Mouse (Mus musculus): ENCODE measurements around the gene Nipsnap3b.

The Nipsnap3b gene

DNA sequence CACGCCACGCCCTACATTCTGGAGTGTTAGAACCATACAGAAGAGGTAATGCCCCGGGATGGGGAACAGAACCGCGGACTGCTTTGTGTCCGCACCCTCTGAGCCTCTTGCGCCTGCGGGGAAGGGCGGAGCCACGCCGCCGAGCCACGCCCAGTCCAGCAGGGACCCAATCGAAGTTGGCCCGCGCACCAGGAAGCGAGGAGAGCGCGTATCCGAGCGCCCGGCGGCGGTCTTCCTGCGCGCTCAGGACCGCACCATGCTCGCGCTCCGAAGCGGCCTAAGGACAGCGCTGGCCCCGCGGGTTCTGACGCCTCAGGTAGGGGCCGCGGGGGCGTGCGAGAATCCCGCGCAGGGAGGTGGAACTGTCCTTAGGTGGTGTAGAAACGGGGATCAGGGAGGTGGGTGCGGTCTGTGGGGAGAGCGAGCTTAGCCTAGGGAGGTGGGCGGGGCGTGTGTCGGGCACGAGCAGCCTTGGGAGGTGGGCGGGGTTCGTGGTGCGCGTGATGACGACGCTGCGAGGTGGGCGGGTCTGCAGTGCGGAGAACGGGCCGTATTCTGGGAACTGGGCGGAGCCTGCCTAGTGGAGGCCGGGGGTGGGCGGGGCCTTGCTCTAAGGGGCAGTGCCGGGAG is at the start of gene Nipsnap3b:
Nipsnap3b (plus strand) TSS at position 149 of the 630 bp plus-strand sequence.
- peak; percentile 90 for DNase-seq (ENCODE audit: low read depth)

DNA sequence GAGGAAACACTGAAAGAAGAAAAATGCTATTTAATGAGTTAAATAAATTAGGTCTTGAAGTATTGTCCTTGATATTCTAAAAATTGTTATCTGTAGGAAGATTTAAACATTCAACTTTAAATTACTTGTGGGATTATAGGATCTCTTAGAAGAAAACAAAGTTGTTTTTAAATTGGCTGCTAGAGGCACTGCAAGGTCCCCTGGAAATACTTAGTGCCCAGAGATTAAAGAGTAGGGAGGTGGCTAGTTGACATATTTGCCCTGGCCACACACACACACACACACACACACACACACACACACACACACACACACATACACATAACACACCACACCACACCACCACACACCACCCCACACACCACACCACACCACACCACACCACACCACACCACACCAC is 47.4 kb upstream of the Nipsnap3b start, which contains the start of gene Olfr270:
Olfr270 (plus strand) TSS at position 301 of the 400 bp plus-strand sequence.
- DNase-seq (ENCODE audit: low read depth): no peak

DNA sequence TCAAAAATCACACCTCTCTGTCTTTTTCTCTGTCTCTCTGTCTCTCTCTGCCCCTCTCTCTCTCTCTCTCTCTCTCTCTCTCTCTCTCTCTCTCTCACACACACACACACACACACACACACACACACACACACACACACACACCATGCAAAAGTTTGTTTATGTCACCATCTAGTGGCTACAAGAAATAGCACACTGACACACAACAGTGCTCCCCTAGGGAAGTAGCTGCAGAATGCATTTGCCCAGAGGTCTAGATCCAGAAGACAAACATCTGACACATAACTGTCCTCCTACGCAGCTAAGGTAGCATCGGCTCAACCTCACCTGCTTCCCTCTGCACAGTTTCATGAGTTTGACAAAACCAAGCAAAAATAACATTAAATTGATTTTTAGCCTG is 26.5 kb upstream of the Nipsnap3b start:
- DNase-seq (ENCODE audit: low read depth): no peak

DNA sequence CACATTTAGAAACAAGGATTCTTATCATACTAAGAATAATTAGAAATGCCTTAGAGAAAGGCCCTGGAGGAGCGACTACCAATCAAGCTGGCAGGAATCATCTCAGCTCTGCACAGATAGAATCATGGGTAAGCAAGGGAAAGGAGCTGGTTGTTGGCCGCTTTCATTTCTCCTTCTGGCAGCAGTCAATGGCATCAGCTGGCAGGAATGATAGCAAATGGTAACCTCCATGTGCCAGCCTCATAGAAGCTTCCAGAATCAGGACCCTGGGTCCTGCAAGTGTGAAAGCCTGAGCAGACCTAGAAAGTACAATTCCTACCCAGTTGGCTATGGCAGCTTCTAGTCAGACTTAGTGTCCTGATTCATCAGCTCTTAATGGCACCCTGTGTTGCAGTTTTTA is 25.4 kb upstream of the Nipsnap3b start:
- no peak for DNase-seq (ENCODE audit: low read depth)

DNA sequence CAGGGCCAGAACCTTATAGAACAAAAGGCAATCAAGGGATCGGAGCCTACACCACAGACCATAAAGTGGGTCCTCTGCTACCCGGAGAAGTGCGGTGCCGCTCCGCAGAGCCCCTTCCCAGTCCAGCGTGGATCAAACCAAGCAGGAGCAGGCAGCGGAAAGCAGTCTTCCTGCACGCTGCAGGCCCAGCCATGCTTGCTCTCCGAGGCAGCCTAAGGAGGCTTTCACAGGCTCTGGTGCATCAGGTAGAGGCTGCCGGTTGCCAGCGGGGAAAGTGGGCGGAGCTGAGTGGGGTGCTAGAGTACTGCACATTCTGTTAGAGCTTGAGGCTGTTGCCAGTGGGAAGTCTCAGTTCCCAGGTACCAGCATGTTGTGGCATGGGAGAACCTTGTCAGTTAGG is 22.4 kb upstream of the Nipsnap3b start, which contains the start of gene Nipsnap3a:
Nipsnap3a (plus strand) TSS at position 25 of the 400 bp plus-strand sequence.
- no peak for DNase-seq (ENCODE audit: low read depth)

DNA sequence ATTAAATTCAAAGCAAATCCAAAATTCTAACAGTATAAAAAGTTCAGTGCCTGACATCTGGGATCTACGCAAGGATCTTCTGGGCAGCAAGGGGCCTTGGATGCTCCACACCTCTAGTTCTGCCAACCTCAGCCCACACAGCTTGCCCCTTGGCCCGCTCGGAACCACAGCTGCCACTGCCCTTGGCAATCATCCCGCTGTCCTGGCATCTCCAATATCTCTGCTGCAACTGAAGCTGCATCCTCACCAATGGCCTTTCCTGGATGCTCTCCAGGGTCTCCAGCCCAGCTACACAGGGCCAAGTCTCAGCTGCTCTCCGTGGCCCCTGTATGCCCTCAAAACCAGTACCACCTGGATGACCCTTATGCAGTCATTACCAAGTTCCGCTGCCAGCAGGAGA is 12.2 kb upstream of the Nipsnap3b start:
- DNase-seq (ENCODE audit: low read depth): no peak

DNA sequence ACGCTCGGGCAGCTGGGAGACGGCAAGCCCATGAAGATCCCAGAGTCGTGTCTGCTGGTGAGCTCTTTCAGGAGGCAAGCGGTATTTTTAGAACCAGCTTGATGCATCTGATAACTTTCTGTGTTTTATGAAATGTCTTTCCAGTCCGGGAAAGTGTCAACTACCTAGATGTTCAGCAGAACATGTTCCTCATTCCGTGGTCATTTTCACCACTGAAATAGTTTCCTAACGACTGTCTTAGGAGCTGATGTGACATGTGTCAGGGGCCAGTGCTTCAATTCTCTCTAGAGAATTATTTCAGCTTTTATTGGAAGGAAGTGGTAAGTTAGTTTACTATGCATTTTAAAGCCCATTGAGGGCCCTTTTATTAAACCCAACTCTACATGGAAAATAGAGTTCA is 11.5 kb upstream of the Nipsnap3b start:
- DNase-seq (ENCODE audit: low read depth): no peak

DNA sequence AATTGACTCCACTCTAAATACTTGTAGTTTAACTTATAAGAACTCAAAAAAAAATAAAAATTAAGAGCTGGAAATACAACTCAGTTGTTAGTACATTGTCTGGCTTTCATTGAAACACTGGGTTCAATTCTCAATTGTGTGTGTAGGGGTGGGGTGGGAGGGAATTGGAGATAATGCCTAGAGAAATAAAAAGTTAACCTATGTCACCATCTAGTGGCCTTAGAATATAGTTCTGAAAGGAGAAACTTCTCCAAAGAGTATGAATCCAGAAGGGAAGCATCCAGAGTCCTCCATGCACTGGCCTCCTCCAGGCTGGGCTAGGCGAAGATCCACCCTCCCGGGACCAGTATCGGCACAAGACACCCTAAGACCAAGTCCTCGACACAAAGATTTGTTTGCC is 2.5 kb upstream of the Nipsnap3b start:
- DNase-seq (ENCODE audit: low read depth): no peak

DNA sequence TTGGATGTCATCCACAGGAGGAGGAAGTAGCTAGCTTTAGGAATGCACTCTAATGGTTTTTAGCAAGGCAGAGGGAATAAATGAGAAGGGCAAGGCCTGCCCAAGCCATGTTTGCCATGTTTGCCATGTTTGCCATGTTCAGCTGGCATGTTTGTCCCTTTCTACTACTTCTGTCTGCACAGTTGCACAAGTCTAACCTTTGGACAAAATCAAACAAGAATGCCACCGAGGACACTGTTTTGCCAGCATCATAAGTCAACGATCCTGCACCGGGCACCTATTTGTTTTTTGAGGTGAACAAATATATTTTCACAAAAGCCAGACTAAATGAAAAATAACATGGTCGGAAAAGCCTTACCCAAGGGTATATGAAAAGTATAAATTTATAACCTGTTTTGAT is 1.8 kb upstream of the Nipsnap3b start:
- DNase-seq (ENCODE audit: low read depth): no peak

DNA sequence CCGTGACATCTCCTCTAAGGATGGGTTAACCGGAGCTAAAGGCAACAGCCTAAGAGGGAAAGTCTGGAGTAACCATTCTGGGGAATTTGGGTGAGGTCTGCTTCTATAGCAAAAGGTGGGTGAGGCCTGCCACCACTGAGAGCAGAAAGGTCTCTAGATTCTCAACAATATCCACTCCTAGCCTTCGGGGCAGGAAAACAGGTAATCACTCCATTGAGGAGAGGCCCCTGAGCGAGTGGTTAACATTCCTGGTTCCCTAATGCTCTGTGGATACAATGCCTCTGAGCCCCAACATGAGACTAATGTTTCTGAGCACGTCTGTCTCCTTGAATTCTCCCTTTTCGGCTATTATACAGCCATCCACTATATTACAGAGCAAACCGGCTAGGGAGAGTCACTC is 2.7 kb downstream of the Nipsnap3b start:
- no peak for DNase-seq (ENCODE audit: low read depth)

DNA sequence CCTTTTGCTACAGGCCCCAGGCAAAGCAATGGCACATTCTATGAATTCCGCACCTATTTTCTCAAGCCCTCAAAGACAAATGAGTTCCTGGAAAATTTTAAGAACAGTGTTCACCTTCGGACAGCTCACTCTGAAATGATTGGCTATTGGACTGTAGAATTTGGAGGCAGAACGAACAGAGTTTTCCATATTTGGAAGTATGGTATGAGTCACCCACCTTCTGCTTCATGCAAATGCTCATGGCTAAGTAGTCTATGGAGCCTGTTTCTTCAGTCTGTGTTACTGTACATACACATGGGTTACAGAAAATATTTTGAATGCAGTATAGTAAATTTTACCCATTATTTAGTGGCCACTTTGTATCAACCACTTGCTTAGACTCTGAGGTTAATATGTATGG is 3.3 kb downstream of the Nipsnap3b start:
- DNase-seq (ENCODE audit: low read depth): no peak

DNA sequence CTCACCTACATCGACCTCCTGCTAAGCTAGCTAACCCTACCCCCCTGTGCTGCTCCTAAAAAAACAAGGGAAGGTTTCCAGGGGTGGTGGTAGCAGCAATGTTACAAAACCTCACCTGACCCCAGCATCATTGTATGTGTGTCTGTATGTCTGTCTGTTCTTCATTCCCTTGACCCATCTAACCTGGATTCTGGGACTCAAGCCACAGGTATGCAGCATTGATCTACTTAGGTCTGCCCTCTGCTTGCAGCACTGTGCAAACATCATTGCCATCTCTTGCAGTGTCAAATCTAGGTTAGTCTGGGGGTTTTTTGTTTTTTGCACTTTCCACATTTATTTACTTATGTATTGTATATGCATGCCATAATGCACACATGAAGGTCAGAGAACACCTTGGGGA is 6.7 kb downstream of the Nipsnap3b start:
- no peak for DNase-seq (ENCODE audit: low read depth)

DNA sequence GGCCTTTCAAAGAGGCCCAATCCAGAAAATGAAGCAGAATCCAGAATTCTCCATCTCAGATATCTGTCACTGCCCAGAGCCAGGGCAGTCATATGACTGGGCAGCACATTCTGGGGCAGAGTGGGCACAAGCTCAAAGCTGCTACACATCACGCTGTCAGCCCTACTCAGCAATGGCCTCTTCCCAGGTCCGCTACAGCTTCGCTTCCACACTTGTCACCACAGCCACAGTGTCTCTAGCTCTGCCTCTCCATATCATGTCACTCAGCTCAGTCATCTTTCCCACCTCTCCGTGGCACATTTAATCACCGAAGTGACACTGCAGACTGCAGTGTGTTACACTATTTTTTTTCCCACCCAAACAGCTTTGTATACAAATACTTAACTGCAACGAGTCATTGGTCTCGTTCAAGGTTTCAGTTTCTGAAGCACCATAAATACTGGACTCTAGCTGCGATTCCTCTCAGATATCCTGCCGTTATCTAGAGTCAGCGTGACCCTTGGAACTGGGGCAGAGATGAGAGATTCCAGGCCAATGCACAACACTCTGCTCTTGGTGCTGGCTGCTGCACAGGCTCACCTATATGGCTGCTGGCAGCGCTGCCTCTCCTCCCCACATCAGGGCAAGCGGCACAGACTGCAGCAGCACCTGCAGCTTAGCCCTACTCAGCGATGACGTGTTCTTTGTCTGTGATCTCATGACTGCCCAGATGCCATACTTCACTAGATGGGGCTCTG is 11.7 kb downstream of the Nipsnap3b start:
- DNase-seq (ENCODE audit: low read depth): no peak

DNA sequence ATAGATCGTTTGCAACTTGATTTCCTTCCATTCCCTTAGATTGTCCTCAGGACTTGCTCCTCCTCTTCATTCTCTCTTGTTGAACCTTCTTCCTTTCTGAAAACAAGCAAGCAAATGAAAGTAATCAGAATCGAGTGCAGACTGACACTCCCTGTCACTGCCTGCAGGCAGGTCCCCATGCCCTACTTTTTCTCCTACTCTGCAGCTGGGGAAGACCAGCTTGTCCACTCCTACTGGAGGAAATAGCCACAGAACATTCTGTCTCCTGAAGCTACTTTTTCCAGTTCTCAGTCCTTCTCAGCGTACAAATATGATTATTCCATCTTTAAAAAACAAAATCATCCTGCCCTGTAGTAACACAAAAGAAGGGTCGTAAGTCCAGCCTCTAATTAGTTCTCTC is 12.7 kb downstream of the Nipsnap3b start:
- DNase-seq (ENCODE audit: low read depth): no peak

DNA sequence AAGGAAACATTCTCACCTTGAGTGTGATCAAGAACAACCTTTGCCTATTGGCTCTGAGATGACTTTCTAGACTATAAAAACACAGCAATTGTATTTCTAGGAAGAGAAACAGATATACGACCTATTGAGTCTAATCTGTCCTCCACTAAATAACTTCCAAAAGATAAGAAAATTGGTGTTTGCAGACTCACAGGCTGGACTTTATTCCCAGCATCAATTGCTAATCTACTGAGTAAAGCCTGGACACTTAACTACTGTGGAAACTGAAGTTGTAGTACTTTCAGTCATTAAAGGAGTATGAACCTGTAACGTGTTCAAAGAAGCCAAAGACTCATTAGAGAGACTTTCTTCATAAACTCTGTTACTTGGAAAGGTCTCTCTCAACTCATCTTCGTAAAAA is 16.1 kb downstream of the Nipsnap3b start:
- no peak for DNase-seq (ENCODE audit: low read depth)

DNA sequence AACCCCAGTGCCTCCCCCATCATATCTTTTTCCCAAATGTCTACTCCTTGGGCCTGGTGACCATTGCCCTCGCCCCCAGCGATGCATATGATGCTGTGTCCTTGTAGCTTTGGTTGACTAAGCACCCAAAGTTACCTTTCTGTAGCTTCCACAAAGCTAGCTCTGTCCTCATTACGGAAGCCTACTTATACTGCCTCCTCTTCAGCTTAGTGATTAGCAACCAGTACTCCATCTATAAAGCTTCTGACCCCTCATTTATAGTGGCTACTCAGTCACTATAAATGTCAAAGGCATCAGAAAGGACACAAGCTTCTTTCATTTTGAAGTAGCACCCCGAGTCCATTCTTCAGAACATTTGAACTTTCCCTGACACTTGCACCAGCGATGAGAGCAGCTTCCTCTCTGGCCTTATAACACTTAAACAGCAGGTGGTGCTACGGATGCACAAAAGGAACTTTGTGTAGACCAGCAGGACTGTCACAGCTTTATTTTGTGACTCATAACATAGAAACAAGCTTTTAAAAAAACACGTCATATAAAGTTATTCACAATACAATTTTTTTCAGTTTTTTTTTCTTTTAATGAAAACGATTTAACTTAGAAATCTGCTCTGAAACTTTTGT is 18.8 kb downstream of the Nipsnap3b start:
- no peak for DNase-seq (ENCODE audit: low read depth)

DNA sequence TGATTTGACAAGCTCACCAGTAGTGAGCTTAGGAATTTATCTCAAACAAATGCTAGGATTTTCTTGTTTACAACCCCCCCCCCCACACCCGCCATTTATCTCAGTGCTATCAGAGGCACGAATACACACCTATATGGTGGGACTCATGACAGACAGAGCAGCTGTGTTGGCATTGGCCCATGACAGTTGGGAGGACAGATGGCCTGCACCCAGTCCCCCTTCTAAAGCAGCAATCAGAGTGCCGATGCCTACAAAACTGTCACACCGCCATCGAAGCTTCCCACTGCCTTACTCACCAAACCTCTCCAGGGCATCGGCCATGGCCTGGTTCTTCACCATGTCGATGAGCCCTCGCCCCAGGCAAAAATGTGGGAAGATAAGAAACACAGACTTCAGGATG is 32.1 kb downstream of the Nipsnap3b start:
- no peak for DNase-seq (ENCODE audit: low read depth)

DNA sequence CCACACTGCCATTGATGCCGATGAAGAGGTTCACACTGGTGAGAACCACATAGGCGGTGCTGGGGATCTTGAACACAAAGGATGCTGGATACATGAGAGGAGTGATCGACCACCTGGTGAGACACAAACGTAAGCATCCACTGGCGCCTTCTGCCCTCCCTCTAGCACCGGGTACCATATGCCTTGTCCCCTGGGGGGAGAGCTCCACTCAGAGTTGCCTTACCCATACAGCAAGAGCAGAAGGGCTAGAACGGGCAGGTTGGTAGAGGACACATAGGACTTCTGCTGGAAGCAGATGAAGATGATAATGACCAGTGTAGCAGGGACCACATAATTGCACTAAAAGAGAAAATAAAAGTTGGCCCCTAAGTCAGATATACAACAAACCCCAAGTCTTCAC is 34.1 kb downstream of the Nipsnap3b start:
- DNase-seq (ENCODE audit: low read depth): no peak

DNA sequence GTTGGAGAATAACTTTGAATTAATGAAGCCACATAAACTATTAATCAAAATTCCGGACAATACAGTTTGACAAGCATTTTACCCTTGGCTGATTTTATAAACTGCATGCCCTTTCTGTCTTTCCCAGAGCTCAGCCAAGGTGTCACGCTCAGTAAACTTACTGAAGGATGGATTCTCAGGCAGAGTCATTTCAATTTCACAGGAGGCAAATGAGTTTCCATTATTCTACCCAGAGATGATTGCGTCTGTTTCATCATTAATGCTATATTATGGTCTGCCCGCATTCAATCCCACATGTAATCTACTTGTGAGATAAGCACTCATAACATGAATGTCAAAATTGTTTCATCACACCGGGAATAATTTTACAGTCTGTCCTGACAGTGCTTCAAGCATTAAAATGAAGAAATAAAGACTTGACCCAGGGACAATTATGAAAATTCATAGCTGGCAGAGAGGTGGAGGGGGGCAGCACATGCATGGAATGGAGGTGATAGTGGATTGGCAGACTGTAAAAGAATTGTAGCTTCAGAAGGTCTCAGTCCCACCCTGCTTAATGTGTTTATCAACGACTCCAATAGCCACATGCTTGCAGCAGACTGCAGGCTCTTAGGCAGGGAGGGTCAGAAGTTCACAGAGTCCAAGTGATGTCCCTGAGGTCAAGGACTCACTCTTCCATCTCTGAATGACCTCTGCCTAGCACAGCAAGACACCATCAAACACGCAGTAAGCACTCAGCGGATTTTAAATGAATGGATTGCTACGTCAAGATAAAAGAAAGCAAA is 34.8 kb downstream of the Nipsnap3b start:
- DNase-seq (ENCODE audit: low read depth): no peak

DNA sequence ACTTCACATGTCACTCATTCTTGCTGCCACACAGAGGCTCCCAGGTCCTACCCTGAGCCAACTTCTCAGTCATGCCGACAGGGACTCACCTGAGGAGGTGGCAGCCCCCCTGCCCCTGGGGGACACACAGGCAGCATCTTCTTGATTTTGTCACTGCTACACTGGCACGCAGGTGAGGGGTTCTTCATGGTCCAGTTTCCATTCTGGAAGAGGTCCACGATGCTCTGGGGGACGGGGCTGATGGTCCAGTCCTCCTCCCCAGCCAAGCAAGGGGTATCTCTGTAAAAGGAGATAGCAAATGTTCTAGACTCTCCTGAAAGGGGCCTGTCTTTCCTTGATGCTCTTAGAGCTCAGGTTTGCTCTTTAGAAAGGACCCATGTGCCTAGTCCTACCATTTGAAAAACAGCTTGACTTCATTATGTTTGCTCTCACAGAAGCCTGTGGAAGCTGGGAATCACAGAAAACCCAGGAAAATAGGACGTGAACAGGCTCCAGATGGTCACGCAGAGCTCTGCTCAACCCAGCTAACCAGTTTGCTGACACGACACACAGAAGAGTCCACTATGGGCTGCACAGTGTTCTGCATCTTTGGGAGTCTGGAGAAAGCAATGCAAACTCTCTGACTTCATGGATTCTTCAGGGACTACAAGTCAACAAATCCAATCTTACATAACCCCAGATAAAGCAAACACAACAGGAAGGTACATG is 50.8 kb downstream of the Nipsnap3b start:
- DNase-seq (ENCODE audit: low read depth): no peak
